Mouse (Mus musculus) forebrain, embryonic 11.5 days (tissue): ENCODE results near the gene Ino80. TPM values are rescaled to one million over a fixed set of nuclear protein-coding genes. Genes with fewer than 3 reads are reported as not detected.

ENCODE experiments used
- polyA plus RNA-seq: library from polyadenylated mRNA; unstranded; fragments of >200 nt; fragmentation: Nextera tagmentation; extraction: Ambion mirVana; gene quantifications from 2 replicates; pipeline ENCODE4 v1.2.1, GENCODE M21; 2014

The Ino80 gene
- polyA plus RNA-seq, 1 experiment from 2014 or later, result 6.5 TPM

Other genes starting within 250 kb of the Ino80 start
- gene Ppp1r14d, start 247.8 kb downstream of the Ino80 start, polyA plus RNA-seq, result not detected in 2 replicates
- gene Spint1, start 240.3 kb downstream of the Ino80 start, polyA plus RNA-seq, result 2.2 and 2.8 TPM in 2 replicates
- 0.83 and 0.90 TPM in 2 replicates for gene Rhov, start 206.4 kb downstream of the Ino80 start, polyA plus RNA-seq
- gene Vps18, start 188.9 kb downstream of the Ino80 start, polyA plus RNA-seq, result 18.5 and 20.5 TPM in 2 replicates
- 2.8 and 3.7 TPM in 2 replicates for gene Dll4, start 151.9 kb downstream of the Ino80 start, polyA plus RNA-seq
- 0.90 and 2.0 TPM in 2 replicates for gene Chac1, start 126.5 kb downstream of the Ino80 start, polyA plus RNA-seq
- gene Exd1, start 69.9 kb upstream of the Ino80 start, polyA plus RNA-seq, result 0.13 and 0.59 TPM in 2 replicates
- 56.6 and 61.0 TPM in 2 replicates for gene Chp1, start 70.0 kb upstream of the Ino80 start, polyA plus RNA-seq
- 120 and 131 TPM in 2 replicates for gene Nusap1, start 140.6 kb upstream of the Ino80 start, polyA plus RNA-seq
- gene Oip5, start 140.8 kb upstream of the Ino80 start, polyA plus RNA-seq, result 34.9 and 36.7 TPM in 2 replicates
- 37.7 and 39.5 TPM in 2 replicates for gene Ndufaf1, start 185.1 kb upstream of the Ino80 start, polyA plus RNA-seq
- gene Rtf1, start 197.4 kb upstream of the Ino80 start, polyA plus RNA-seq, result 32.1 and 39.5 TPM in 2 replicates